Mouse (Mus musculus): Measurements from ENCODE around the gene Gm10985.

DNA sequence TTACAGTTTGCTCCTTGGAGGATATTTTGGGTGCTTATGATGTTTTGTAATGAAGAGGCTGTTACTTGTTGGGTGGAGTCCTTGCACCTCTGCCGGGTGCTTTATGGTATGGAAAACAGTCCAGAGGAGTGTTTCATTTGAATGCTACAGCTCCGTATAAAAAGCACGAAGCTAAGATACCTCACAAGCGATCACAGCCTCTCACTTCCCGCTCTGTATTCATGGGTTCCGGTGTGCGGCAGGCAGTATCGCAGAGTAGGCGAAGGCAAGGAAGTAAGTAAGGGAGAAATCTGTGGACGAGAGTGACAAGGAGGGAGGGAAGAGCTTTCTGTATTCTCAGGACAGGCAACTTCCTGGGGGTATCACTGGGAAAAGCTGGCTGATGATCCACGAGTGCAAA, 3.4 kb downstream of the Gm10985 start:
- TF ChIP-seq CTCF (IDR thresholded peaks at IDR 0.05) (no peak), EP300 (IDR thresholded peaks at IDR 0.05) (no peak)

All from lung, postnatal 0 days (tissue).